Mouse (Mus musculus): Measurements from ENCODE around the gene Prr15.

The Prr15 gene

GRCm38 (mm10) chr6:54331765-54332164, 6.1 kb downstream of the Prr15 start:
- DNase-seq (ENCODE audit: low read depth), result no peak

GRCm38 (mm10) chr6:54332203-54332602, 6.6 kb downstream of the Prr15 start:
- no peak for DNase-seq (ENCODE audit: low read depth)

- DNase-seq (ENCODE audit: low read depth), result no peak
Observed at GRCm38 (mm10) chr6:54333116-54333651, 7.5 kb downstream of the Prr15 start.

- no peak for DNase-seq (ENCODE audit: low read depth)
Observed at GRCm38 (mm10) chr6:54333652-54334396, 8.2 kb downstream of the Prr15 start.

- no peak for DNase-seq (ENCODE audit: low read depth)
Observed at GRCm38 (mm10) chr6:54337321-54337720, 11.7 kb downstream of the Prr15 start.

- DNase-seq (ENCODE audit: low read depth), result no peak
Observed at GRCm38 (mm10) chr6:54341133-54341532, 15.5 kb downstream of the Prr15 start.

GRCm38 (mm10) chr6:54342223-54342622, 16.6 kb downstream of the Prr15 start:
- no peak for DNase-seq (ENCODE audit: low read depth)

- DNase-seq (ENCODE audit: low read depth), result no peak
Observed at GRCm38 (mm10) chr6:54351860-54352259, 26.2 kb downstream of the Prr15 start.

GRCm38 (mm10) chr6:54352931-54353690, 27.5 kb downstream of the Prr15 start:
- no peak for DNase-seq (ENCODE audit: low read depth)

- no peak for DNase-seq (ENCODE audit: low read depth)
Observed at GRCm38 (mm10) chr6:54353698-54354097, 28.1 kb downstream of the Prr15 start.

- DNase-seq (ENCODE audit: low read depth), result no peak
Observed at GRCm38 (mm10) chr6:54355626-54356025, 30.0 kb downstream of the Prr15 start.

- DNase-seq (ENCODE audit: low read depth), result no peak
Observed at GRCm38 (mm10) chr6:54362526-54363324, 37.1 kb downstream of the Prr15 start.

- no peak for DNase-seq (ENCODE audit: low read depth)
Observed at GRCm38 (mm10) chr6:54364406-54365136, 38.9 kb downstream of the Prr15 start.

- no peak for DNase-seq (ENCODE audit: low read depth)
Observed at GRCm38 (mm10) chr6:54366607-54367006, 41.0 kb downstream of the Prr15 start.

- peak; percentile 35 for DNase-seq (ENCODE audit: low read depth)
Observed at GRCm38 (mm10) chr6:54368071-54368470, 42.4 kb downstream of the Prr15 start.

GRCm38 (mm10) chr6:54369913-54370542, 44.4 kb downstream of the Prr15 start:
- DNase-seq (ENCODE audit: low read depth), result no peak

GRCm38 (mm10) chr6:54371874-54372273, 46.2 kb downstream of the Prr15 start:
- DNase-seq (ENCODE audit: low read depth), result no peak

GRCm38 (mm10) chr6:54379356-54379755, 53.7 kb downstream of the Prr15 start:
- no peak for DNase-seq (ENCODE audit: low read depth)
